Mouse (Mus musculus) stomach, postnatal 0 days (tissue): ENCODE measurements around the gene Capn11.

Experiments
- CTCF ChIP-seq: IDR thresholded peaks from 2 replicates; pipeline ENCODE4 v1.5.1; 2016; ENCODE audit warnings: antibody characterized with exemption, low read depth, mild to moderate bottlenecking, moderate library complexity
- EP300 ChIP-seq: optimal IDR thresholded peaks from 2 replicates; pipeline ENCODE3; 2016; ENCODE audit warnings: antibody characterized with exemption

DNA sequence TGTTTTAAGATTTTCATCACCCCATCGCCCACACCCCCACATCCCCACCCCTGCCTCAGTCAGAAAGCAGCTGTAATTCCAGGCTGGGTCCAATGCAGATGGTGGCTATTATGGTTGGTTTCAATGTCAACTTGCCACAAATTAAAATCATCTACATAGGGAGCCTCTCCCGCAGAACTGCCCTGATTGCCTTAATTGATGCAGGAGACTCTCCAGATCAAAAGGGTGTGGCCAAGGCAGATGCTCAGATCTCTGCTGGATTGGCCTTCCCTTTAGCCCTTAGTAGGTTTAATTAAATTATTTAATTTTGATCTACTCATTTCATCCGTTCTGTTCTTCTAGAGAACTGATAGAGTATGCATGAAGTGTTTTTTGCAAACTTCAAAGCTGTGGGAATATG is 56.1 kb downstream of the Capn11 start:
- no peak for TF ChIP-seq EP300
- TF ChIP-seq CTCF, result no peak
